Mouse (Mus musculus) c-Kit-positive CD71-positive TER-119-negative erythroid progenitor cells, embryonic 14.5 days (primary cell): Measurements from ENCODE around the gene Rassf4.
"Not testable (repeated sequence)": the region's sequence is repeated elsewhere in the genome, so short reads cannot be mapped to it uniquely, and the experiment has no call there.

Source experiments
- DNase-seq: peaks from one replicate; pipeline ENCODE4 v3.0.0-alpha.2; 2013; ENCODE audit warnings: low read depth

Gene Rassf4

GRCm38 (mm10) chr6:116635251-116636180 lies 38.2 kb downstream of the Rassf4 start:
- DNase-seq, result no peak

- DNase-seq, result no peak
Measured at GRCm38 (mm10) chr6:116633741-116634695, 39.7 kb downstream of the Rassf4 start.

GRCm38 (mm10) chr6:116632129-116632528 lies 41.6 kb downstream of the Rassf4 start:
- DNase-seq, result peak; percentile 53

- no peak for DNase-seq
Measured at GRCm38 (mm10) chr6:116629766-116630165, 44.0 kb downstream of the Rassf4 start.

GRCm38 (mm10) chr6:116628539-116629171 lies 45.1 kb downstream of the Rassf4 start, which contains the start of gene Zfp422:
Gene Zfp422, minus strand, starts transcription at chr6:116628999.
- DNase-seq, result peak; percentile 24

- no peak for DNase-seq
Measured at GRCm38 (mm10) chr6:116628095-116628494, 45.7 kb downstream of the Rassf4 start.

- DNase-seq, result not testable (repeated sequence)
Measured at GRCm38 (mm10) chr6:116626417-116626816, 47.3 kb downstream of the Rassf4 start.

GRCm38 (mm10) chr6:116621318-116622023 lies 52.3 kb downstream of the Rassf4 start:
- DNase-seq, result no peak

GRCm38 (mm10) chr6:116618073-116618472 lies 55.7 kb downstream of the Rassf4 start:
- no peak for DNase-seq

- DNase-seq, result no peak
Measured at GRCm38 (mm10) chr6:116615719-116616118, 58.0 kb downstream of the Rassf4 start.

GRCm38 (mm10) chr6:116607230-116607629 lies 66.5 kb downstream of the Rassf4 start:
- DNase-seq, result no peak

GRCm38 (mm10) chr6:116600969-116601368 lies 72.8 kb downstream of the Rassf4 start:
- not testable (repeated sequence) for DNase-seq

GRCm38 (mm10) chr6:116584095-116584494 lies 89.7 kb downstream of the Rassf4 start, which contains the start of gene Olfr215:
Gene Olfr215, minus strand, starts transcription at chr6:116584195.
- DNase-seq, result no peak
